Mouse (Mus musculus) cerebellum, postnatal 4 days (tissue): ENCODE measurements around the gene Pbx1.

Experiments used
- DNase-seq, 2 experiments: peaks; one replicate each; pipeline ENCODE4 v3.0.0; 2022; ENCODE audit warnings: low spot score in 2 of 2, mixed read lengths in 1 of 2

Gene Pbx1

DNA sequence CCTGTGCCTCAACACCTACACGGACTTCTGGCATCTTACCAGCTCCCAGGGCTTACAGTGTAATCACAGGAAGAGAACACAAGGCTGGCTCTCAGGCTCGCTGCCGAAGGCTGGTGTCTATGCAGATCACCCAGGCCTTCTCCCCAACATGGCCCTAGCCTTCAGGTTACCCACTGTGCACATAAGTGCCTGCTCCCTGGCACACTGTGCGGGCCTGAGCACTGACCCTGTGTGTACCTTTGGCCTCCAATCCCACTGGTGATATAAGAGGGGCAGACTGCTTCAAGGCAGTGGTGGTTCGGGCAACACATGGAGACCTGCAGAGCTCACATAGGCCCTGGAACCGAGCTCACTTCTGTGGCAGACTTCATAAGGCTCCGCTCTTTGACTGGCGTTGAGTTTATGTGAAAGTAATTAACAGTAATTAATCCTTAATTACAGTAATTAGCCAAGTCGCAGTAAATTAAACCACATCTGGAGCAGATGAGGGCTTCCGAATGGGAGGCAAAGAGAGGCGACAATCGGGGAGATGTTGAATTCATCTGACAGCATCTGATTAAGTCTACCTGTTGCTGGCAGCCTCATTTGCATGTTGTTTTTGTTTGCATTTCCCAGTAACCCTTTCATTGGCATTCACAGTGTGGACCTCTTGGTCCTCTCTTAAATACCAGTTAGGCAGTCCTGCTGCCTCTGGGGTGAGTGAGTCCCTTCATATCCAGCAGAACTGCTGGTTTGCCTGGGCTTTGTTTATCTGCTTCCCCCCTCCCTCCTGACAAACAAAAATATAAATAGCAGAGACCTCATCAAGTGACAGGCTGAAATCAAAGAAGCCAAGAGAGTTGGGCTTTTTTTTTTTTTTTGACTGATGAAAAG lies 163.1 kb downstream of the Pbx1 start:
- no peak for DNase-seq

DNA sequence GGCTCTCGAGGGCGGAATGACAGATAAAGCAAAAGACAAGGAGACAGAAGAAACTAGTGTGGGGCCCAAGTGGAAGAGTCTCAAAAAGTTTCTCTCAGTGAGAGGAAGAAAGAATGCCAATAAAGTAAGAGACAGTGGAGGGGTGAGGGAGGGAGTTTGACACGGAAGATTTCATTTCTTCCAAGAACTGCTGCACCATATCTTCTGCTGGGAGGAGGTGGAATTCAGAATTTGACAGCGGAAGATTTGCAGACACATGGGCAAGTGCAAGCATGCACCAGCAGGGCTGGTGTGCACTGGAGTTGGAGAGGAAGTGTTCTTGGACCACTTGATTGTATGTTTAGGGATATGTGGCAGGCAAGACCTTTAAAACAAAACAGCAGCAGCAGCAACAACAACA lies 163.8 kb downstream of the Pbx1 start:
- DNase-seq = no peak

DNA sequence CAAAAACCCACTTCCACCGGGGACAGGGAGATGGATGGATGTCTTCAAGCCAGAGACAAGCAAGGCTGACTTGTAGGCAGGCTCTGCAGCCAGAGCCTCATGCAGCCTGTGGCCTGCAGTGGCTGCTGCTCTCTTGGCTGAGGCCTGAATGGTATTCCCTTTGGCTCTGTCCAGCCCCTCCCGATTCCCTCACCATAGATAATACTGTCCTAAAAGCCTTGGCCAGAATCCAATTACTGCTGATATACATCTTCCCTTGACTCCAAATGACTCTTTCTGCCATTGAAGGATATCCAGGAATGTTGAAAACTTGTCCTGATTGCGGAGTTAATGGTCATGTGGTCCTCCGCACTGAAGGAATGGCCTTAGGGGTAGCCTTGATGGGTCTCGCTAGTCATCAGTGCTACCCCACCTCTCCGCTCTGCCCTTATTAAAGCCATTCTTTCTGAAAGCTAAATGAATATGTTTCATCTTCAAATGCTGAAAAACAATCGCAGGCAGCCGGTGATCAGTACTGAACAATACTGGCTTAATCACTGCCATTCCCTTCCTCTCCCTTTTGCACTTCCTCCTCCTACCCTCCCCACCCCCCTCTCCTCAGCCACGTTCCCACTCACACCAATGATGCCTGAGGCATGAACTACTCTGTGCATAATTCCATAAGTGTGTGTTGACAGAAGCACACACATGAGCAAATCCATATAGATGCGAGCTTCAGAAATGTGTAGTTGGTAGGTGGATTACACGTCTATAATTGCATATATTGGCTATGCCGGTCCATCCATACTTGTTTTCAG lies 166.3 kb downstream of the Pbx1 start:
- DNase-seq = no peak

DNA sequence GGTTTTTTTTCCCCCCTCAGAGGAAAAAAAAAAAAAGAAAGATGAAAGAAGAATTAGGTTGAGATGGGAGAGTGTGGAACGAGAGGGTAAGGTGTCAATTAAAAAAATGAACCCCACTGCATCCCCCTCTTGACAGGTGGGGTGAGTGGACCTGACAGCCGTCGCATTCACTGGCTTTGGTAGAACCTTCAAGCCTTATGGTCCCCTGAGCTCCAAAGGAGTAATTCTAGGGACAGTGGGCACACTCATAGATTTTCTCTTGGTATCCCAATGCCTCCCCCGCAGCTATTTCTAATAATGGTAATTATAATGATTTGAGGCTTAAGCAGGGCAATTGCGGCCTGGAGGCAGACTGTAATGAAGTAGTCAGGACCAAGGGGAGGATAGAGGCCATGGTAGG lies 167.0 kb downstream of the Pbx1 start:
- no peak for DNase-seq

DNA sequence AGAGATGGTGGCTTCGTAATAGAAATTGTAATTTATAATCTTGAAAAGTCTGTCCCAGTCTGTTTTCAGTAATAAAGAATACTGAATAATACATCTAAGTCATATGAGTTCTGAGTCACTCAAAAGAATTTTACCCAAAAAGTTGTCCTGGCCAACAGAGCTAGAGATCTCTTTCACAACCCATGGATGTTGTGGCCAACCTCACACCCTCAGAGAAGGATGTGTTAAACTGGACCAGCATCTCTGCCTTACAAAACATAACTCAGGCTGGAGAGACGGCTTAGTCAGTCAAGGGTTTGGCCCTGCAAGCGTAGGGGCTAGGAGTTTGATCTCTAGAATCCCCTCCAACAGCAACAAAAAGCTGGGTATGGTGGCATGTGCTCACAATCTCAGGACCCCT lies 171.7 kb downstream of the Pbx1 start:
- no peak for DNase-seq

DNA sequence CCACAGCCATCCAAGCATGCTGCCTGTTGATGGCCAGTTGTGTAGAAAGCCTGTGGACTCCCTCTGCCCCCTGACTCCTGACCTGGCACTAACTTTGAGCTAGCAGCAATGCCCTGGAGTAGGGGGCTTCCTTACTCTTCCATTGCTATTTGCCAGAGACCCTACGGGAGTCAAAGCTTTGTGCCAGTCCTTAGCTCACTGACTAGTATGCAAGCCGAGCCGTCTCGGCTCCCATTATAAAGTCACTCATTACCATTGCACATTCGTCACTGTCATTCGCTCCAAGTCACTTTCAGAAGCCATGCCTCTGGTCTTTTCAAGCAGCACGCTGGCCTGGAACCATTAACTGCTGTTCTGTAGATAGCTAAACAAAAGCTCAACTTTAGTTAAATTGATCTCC lies 173.2 kb downstream of the Pbx1 start:
- DNase-seq = no peak

DNA sequence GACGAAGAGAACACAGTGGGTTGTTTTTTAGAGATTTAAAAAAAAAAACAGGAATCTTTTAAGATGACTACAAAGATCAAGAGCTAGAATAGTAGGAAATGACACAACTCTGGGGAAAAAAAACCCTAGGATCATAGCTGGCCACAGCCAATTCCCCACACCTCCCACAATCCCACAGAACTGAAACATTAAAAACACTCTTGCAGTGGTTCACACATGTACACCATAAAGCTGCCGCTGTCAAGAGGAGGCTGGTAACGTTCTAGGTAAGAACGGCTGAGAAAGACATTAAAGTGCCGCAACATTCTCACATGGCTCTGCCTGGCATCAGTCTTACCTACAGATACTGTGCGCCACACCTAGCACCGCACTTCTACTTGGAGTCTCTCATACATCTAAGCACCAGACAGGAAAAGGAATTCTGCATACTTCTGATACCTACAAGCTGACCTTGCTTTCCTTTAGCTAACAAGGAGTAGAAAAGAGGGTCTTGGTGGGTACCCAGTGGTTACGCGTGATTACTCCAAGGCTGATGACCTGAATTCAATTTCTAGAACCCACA lies 176.6 kb downstream of the Pbx1 start:
- no peak for DNase-seq

DNA sequence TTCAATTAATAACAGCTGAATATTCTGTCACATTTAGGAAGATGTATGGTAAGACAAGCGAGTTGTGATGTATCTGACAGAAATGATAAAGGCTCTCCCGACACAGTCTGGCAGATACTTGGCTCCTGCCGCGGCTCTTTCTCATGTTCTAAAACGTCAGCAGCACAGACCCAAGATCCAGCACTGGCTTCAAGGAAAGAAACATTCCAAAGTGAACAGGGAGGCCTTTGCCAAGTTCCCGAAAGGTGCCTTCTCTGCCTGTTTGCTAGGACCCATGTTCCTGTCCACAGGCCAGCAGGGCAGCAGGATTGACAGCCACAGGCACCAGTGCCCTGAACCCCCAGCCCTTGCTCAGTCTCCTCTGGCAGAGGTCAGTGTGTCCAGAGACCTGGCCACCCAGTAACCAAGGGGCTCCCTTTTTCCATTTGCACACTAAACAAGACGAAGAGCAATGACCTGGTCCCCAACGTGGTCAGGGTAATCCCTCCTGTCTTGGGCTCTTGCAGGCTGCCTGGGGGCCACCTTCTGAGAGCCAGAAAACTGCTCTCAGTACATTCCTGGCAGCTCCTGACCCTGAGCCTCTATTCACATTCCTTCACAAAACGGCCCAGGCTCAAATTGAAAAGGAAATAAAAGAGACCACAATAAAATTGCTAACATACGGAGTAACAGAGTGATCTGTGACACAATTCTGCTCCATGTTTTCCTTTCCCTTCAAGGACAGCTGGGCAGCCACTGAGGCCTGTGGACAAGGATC lies 184.9 kb downstream of the Pbx1 start:
- no peak for DNase-seq

DNA sequence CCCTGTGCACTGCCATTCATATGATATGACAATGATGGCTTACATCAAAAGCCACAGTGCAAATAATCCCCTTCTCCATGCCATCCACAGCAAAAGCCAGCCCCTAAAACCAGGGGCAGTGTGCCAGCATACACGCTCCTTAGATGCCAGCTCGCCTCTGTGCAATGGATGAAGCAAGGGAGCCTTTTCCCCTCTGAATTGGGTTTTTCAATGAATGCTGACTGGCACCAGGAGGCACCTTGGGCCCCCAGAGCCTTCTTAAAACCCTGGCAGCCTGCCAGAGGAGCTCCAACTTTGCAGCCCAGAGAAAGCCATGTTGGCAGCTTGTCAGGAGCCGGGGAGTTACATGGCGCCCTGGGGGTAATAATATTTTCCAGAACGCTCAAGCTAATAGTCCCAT lies 186.5 kb downstream of the Pbx1 start:
- peak in 1 of 2 experiments; percentile 67 for DNase-seq

DNA sequence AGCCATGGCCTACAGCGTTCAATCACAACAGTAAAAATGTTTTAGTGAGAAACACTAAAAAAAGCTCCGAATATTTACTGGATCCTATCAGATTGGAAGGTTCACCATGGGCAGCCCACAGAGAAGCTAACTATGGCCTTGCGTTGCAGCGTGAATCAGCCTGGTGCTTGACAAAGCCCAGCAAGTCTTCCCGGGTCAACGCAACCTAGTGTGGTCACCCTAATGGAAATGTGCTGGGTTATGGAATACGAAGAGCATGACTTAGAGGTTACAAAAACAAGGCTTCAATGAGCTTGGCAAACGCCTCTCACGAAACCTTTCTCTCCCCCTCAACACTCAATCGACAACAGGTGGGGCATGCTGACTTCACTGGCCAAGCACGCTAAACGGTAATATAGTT lies 188.3 kb downstream of the Pbx1 start:
- DNase-seq = no peak

DNA sequence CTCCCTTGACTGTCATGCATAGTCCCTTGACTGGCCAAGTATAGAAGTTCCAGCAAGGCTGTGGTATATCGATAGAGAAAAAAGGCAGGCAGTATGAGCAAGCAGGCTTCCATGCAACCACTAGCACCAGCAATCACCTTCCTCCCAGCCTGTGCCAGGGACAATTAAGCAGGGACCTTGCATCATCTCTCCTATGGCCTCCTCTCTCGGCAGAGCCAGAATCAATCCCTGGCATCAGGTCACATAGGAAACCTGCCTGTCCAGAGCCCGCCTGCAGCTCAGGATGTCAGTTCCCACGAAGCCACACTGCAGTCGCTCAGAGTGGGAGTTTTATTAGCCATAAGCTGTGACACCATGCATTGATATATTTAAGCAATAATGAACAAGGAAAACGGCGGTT lies 189.0 kb downstream of the Pbx1 start:
- no peak for DNase-seq

DNA sequence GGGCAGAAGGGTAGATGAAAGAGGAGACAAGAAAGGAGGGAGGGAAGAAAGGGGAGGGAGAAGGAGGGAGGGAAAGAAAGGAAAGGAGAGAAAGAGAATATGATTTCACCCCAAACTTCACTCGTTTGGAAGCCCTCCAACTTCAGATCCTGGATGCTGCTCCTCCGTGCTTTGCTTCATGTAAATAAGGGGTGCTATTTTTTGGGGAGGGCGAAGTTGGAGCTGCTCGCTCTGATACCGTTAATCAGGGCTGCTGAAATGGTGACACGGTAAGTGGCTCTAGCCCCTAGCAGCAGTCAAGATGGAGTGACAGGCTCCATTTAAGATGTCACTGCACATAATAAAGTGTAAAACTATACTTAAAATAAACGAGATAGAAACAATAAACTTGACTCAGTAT lies 190.8 kb downstream of the Pbx1 start:
- DNase-seq = no peak

DNA sequence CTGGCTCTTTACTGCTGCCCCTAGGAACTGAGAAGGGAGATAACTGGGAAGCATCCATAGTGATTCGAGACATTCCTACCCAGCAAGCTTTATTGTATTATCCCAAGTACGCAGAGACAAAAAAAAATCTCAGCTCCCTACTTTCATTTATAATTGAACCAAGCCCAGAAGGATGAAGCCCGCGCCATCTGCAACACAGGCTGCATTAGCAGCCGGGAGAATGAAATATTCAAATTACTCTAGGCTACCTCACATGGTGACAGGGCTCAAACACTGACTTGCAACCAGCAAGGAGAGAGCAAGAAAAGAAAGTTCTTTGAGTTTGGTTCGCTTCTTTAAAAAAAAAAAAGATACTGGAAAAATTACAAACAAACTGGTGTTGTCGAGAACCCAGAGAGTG lies 191.2 kb downstream of the Pbx1 start:
- DNase-seq = no peak

DNA sequence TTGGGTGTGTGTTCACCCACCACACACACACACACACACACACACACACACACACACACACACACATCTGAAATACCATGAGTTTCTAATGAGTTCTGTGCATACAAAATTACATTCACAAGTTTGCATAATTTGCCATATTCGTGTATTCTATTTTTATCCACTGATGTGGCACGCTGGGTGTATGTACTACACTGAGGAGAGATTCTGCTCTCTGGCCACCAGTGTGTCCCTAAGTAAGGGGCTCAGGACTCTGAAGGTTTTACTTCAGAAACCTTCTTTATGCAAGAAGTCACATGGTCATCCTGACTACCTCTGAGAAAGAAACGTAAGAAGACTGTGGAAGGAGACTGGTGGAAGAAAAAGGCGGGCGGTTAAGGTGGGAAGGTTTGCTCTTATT lies 191.7 kb downstream of the Pbx1 start:
- no peak for DNase-seq

DNA sequence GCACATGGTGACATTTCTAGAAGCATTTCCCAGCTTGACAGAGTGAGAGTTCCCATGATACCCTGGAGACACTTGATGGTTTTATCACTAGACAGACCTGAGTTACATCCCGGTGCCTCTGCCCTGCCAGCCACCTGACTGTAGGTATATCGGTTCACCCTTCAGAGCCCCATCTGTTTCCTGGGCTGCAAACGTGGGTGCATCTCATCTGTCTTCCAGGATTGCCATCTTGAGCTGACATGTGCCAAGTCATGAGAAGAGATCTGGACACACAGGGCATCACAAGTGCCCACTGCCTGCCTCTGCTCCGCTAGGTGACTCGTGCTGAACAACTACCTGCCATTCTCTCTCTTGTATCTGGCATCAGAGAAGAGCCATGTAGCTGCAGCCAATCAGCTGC lies 196.0 kb downstream of the Pbx1 start:
- no peak for DNase-seq

DNA sequence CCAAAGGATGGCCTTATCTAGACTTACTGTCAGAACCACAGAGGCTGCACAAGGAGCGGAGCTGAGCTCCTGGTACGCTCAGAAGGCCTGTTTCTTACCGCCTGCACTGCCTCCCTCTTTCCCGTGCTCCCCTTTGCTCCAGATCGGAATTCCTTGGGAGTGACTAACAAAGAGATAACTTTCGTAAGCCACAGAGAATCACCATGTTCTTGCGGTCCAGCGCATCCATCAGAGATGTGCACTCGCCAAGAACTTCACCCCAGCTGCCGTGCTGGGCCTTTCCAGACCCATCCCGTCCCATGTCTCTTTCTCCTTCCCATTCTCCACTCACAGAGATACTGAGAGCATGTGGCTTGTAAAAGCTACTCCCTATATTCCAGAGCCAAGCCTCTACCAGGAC lies 197.7 kb downstream of the Pbx1 start:
- DNase-seq = no peak

DNA sequence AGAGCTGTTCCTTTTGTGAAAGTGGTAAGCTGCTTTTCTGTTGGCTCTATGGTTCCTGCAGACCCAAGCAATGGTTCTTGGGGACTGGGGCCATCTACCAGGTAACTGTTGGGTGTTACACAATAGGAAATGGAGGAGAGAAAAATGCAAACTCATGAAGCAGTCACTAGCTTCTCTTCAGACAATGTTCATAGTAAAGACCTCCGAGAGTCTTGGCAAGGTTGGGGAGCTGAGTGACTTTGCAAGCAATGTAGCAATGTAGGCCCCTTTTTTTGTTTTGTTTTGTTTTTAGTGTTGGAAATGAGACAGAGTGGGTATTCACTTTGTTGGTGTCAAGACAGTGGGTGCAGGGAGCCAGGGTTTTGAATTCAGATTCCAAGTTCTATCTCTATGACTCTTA lies 198.9 kb downstream of the Pbx1 start:
- DNase-seq = no peak

DNA sequence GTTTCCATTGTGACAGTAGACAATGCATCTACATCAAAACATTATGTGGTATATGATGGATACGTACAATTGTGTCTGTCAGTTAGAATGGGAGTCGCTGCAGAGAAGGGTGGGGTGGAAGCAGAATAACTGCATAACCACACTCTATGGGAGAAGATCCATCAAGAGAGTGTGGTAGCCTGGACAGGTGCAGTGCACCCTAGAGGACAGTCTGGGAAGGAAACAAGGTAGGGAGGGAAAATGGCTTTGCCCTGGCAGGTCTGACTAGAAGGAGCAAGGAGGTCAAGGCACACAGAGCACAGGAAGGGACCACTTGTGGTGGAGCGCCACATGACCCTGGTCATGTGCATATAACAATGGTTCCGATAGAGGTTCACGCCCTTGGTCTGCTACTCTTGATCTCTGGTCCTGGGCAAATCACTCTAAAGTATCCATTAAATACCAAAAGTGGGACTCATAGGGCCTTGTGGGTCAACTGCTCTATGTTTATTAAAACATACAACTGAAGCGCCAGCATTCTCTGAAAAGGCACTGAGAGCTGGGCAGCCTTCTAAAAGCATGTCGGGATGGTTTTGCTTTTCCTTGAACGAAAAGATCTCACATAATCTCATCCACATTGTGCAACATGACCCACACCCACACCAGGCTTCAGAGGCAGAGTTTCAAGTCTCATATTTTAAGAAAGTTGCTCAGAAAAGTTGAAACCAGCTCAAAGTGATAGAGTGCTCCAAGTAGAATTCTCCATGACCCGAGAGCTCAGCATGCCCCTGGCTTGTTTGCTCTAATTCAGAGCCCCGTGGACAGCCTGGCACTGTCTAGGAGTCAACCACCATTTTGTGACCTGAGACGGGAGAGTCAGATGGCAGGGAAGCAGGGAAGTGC lies 200.3 kb downstream of the Pbx1 start:
- DNase-seq = no peak

DNA sequence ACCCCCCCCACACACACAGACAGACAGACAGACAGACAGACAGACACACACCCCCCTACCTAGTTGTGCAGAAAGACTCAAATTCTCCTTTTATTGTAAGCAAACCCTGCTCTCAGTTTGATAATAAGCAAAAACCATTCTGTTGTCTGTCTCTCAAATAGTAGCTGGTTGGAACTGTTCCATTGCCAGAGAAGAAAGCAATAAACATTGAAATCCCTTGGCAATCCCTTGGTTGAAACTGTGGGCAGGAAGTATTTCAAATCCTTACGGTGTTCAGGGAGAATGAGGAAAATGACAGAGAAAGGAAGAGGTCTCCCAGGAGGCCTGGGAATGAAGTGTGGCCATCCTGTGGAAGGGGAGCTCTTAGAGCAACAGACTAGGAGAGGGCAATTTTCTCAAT lies 201.2 kb downstream of the Pbx1 start:
- DNase-seq = no peak

DNA sequence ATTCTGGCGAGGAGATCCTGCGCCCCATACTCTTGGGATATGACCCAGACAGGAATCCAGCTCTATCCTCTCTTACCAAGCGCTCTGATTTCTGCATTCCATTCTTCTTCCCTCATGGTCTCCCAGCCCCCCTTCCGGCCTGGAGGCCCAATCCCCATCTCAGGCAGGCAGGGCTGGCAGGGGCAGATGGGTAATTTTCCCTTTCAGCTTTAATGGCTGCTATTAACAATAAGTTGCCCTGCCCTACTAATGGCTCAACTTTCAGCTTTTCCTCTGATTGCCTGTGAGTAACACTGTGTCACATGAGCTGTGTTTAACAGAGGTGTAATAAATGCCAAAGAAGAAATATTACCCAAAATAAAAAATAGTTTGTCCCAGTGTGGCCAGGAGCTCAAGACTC lies 201.9 kb downstream of the Pbx1 start:
- DNase-seq = no peak
